Mouse (Mus musculus): ENCODE data around the gene Olfr420.

Gene Olfr420

GRCm38 (mm10) chr1:174155333-174155732 lies at the start of gene Olfr420:
TSS of gene Olfr420 (plus strand) at chr1:174155633.
- no peak for DNase-seq (ENCODE audit: low read depth, low spot score)

- DNase-seq (ENCODE audit: low read depth, low spot score): no peak
Observed at GRCm38 (mm10) chr1:174121062-174121461, 34.4 kb upstream of the Olfr420 start, which contains the start of gene Olfr231. TSS of gene Olfr231 (minus strand) at chr1:174121162.

GRCm38 (mm10) chr1:174131217-174131616 lies 24.2 kb upstream of the Olfr420 start, which contains the start of gene Olfr424:
TSS of gene Olfr424 (plus strand) at chr1:174131517.
- DNase-seq (ENCODE audit: low read depth, low spot score): no peak

GRCm38 (mm10) chr1:174131999-174132398 lies 23.4 kb upstream of the Olfr420 start:
- DNase-seq (ENCODE audit: low read depth, low spot score): no peak

- no peak for DNase-seq (ENCODE audit: low read depth, low spot score)
Observed at GRCm38 (mm10) chr1:174141384-174141783, 14.0 kb upstream of the Olfr420 start.

GRCm38 (mm10) chr1:174146696-174147095 lies 8.7 kb upstream of the Olfr420 start:
- DNase-seq (ENCODE audit: low read depth, low spot score): no peak

GRCm38 (mm10) chr1:174149289-174149688 lies 6.1 kb upstream of the Olfr420 start:
- DNase-seq (ENCODE audit: low read depth, low spot score): no peak

GRCm38 (mm10) chr1:174157622-174158021 lies 2.2 kb downstream of the Olfr420 start:
- DNase-seq (ENCODE audit: low read depth, low spot score): no peak

- no peak for DNase-seq (ENCODE audit: low read depth, low spot score)
Observed at GRCm38 (mm10) chr1:174158512-174158911, 3.1 kb downstream of the Olfr420 start.

- no peak for DNase-seq (ENCODE audit: low read depth, low spot score)
Observed at GRCm38 (mm10) chr1:174159095-174159494, 3.7 kb downstream of the Olfr420 start.

GRCm38 (mm10) chr1:174169024-174169423 lies 13.6 kb downstream of the Olfr420 start:
- no peak for DNase-seq (ENCODE audit: low read depth, low spot score)

- no peak for DNase-seq (ENCODE audit: low read depth, low spot score)
Observed at GRCm38 (mm10) chr1:174170706-174171501, 15.5 kb downstream of the Olfr420 start.

- no peak for DNase-seq (ENCODE audit: low read depth, low spot score)
Observed at GRCm38 (mm10) chr1:174171537-174171936, 16.1 kb downstream of the Olfr420 start.

GRCm38 (mm10) chr1:174172605-174173004 lies 17.2 kb downstream of the Olfr420 start, which contains the start of gene Spta1:
TSS of gene Spta1 (plus strand) at chr1:174172776.
- no peak for DNase-seq (ENCODE audit: low read depth, low spot score)

GRCm38 (mm10) chr1:174204699-174205098 lies 49.3 kb downstream of the Olfr420 start:
- no peak for DNase-seq (ENCODE audit: low read depth, low spot score)

Measured in retina, adult 2 months (tissue).